Mouse (Mus musculus) liver, embryonic 14.5 days (tissue): ENCODE measurements around the gene Cmklr1. TPM values are rescaled to one million over a fixed set of nuclear protein-coding genes. Genes with fewer than 3 reads are reported as not detected.

Source experiments
- ATAC-seq: fragments of 200-750 bp; cut with Nextera tagmentation; 2 replicates; pipeline ENCODE4 v1.8.0; 2017; ENCODE audit warnings: moderate number of reproducible peaks, mild to moderate bottlenecking, moderate library complexity; ENCODE audit not compliant: insufficient read depth
- DNase-seq, 3 experiments: peaks; one replicate each; pipeline ENCODE4 v3.0.0-alpha.2; 2012 to 2013; ENCODE audit warnings: low read depth in 3 of 3, low spot score in 3 of 3
- H3K27ac ChIP-seq: fragments of 300-500 bp; sonication (generic); 2 replicates; pipeline ENCODE4 v1.5.1; 2014; ENCODE audit warnings: moderate library complexity, mild to moderate bottlenecking, control low read depth, inconsistent platforms
- H3K27me3 ChIP-seq: fragments of 300-500 bp; sonication (generic); 2 replicates; pipeline ENCODE4 v1.6.1; 2014; ENCODE audit warnings: mild to moderate bottlenecking, low read length, moderate library complexity; ENCODE audit not compliant: control insufficient read depth, insufficient read depth
- H3K36me3 ChIP-seq: fragments of 300-500 bp; sonication (generic); replicated peaks from 2 replicates; pipeline ENCODE4 v1.6.1; 2014; ENCODE audit warnings: low read depth; ENCODE audit not compliant: control insufficient read depth, insufficient read depth
- H3K4me1 ChIP-seq, 2 experiments: fragments of 200-500 bp in 1 of 2; fragments of 300-500 bp in 1 of 2; sonication (generic) in 1 of 2; replicated peaks; 2 replicates each; pipeline ENCODE4 v1.6.1; 2012 to 2014; ENCODE audit warnings: antibody characterized with exemption in 1 of 2, inconsistent platforms in 1 of 2, low read length in 1 of 2; ENCODE audit not compliant: control insufficient read depth in 2 of 2, insufficient read depth in 2 of 2
- H3K4me2 ChIP-seq: fragments of 300-500 bp; sonication (generic); 2 replicates; pipeline ENCODE4 v1.6.1; 2014; ENCODE audit warnings: low read depth, mild to moderate bottlenecking, control low read depth, moderate library complexity
- H3K4me3 ChIP-seq, 2 experiments: fragments of 200-500 bp in 1 of 2; fragments of 300-500 bp in 1 of 2; sonication (generic) in 1 of 2; 2 replicates each; pipeline ENCODE4 v1.5.1; 2012 to 2014; ENCODE audit warnings: low read depth in 2 of 2, low read length in 2 of 2, mild to moderate bottlenecking in 2 of 2, control low read depth in 1 of 2, inconsistent platforms in 1 of 2, moderate library complexity in 1 of 2; ENCODE audit not compliant: insufficient read depth in 1 of 2
- H3K9ac ChIP-seq: fragments of 300-500 bp; sonication (generic); replicated peaks from 2 replicates; pipeline ENCODE4 v1.6.1; 2014; ENCODE audit warnings: mild to moderate bottlenecking, control low read depth, moderate library complexity
- H3K9me3 ChIP-seq: fragments of 300-500 bp; sonication (generic); 2 replicates; pipeline ENCODE4 v1.6.1; 2016; ENCODE audit warnings: low read length, mixed read lengths; ENCODE audit not compliant: control insufficient read depth
- CTCF ChIP-seq: IDR thresholded peaks from 2 replicates; pipeline ENCODE4 v1.5.1; 2016; ENCODE audit warnings: antibody characterized with exemption, low read depth, control low read depth
- EP300 ChIP-seq: IDR thresholded peaks from 2 replicates; pipeline ENCODE4 v1.6.1; 2016; ENCODE audit warnings: antibody characterized with exemption, low read depth
- WGBS: fragments of 180-500 bp; shearing (Covaris S2); extraction: QIAGEN DNeasy Blood & Tissue Kit; methylation state at CpG from one replicate; pipeline ENCODE4 v1.1.7; 2014; ENCODE audit not compliant: insufficient replicate concordance; 5-methylcytosine and 5-hydroxymethylcytosine counted together
- polyA plus RNA-seq, 2 experiments: library from polyadenylated mRNA; depleted of rRNA in 1 of 2; stranded (reverse) in 1 of 2; unstranded in 1 of 2; fragments of >200 nt; fragmentation: Nextera tagmentation in 1 of 2; extraction: Ambion mirVana in 1 of 2; gene quantifications; 2 replicates each; pipeline versions ENCODE4 v1.2.1 to v1.2.3; 2012 to 2014

Gene Cmklr1
- polyA plus RNA-seq, 2 experiments = 1.4 to 1.5 TPM

GRCm38 (mm10) chr5:113584439-113584838, 65.8 kb downstream of the Cmklr1 start:
- DNase-seq = no peak
- no peak for ATAC-seq
- Histone ChIP-seq H3K4me3 (no peak overlapping the region), H3K9ac (no peak overlapping the region), H3K9me3 (no peaks in the 10 kb centered on the region), H3K36me3 (no peaks in the 10 kb centered on the region), H3K27me3 (no peaks in the 10 kb centered on the region), H3K27ac (no peak overlapping the region), H3K4me2 (no peak overlapping the region), H3K4me1 (0 out of 4 replicates have a peak, but pooled peaks cover 0 to 1% of the 10 kb centered on the region in 2 experiments)
- TF ChIP-seq EP300 (no peak), CTCF (no peak)
- 19% methylated on average over 6 of the region's 6 CpGs for WGBS

- Histone ChIP-seq H3K4me2 (no peak overlapping the region), H3K4me1 (0 out of 4 replicates have a peak, but pooled peaks cover 0 to 1% of the 10 kb centered on the region in 2 experiments), H3K4me3 (no peak overlapping the region), H3K9me3 (no peaks in the 10 kb centered on the region), H3K9ac (no peak overlapping the region), H3K27me3 (no peaks in the 10 kb centered on the region), H3K27ac (no peak overlapping the region), H3K36me3 (no peaks in the 10 kb centered on the region)
- no peak for DNase-seq
- ATAC-seq = no peak
- WGBS = 42% methylated on average over 5 of the region's 5 CpGs
- no peak for TF ChIP-seq EP300
- TF ChIP-seq CTCF = no peak
Measured at GRCm38 (mm10) chr5:113583424-113584162, 66.6 kb downstream of the Cmklr1 start.

- H3K4me1 ChIP-seq = 0 out of 4 replicates have a peak, but pooled peaks cover 0 to 1% of the 10 kb centered on the region in 2 experiments
- H3K9ac ChIP-seq = no peak overlapping the region
- ATAC-seq = no peak
- H3K9me3 ChIP-seq = no peaks in the 10 kb centered on the region
- H3K36me3 ChIP-seq = no peaks in the 10 kb centered on the region
- WGBS = 34% methylated on average over 9 of the region's 9 CpGs
- TF ChIP-seq EP300 (no peak), CTCF (no peak)
- H3K4me2 ChIP-seq = no peak overlapping the region
- DNase-seq = no peak
- no peak overlapping the region for H3K4me3 ChIP-seq
- no peak overlapping the region for H3K27ac ChIP-seq
- H3K27me3 ChIP-seq = no peaks in the 10 kb centered on the region
Measured at GRCm38 (mm10) chr5:113580801-113581200, 69.4 kb downstream of the Cmklr1 start.

GRCm38 (mm10) chr5:113580248-113580647, 70.0 kb downstream of the Cmklr1 start:
- 39% methylated on average over 8 of the region's 8 CpGs for WGBS

GRCm38 (mm10) chr5:113579128-113579527, 71.1 kb downstream of the Cmklr1 start:
- H3K27me3 ChIP-seq = no peaks in the 10 kb centered on the region
- no peaks in the 10 kb centered on the region for H3K4me1 ChIP-seq
- no peak for DNase-seq
- H3K4me3 ChIP-seq = no peak overlapping the region
- TF ChIP-seq CTCF = no peak
- TF ChIP-seq EP300 = no peak
- H3K9me3 ChIP-seq = no peaks in the 10 kb centered on the region
- H3K36me3 ChIP-seq = no peaks in the 10 kb centered on the region
- no peak overlapping the region for H3K4me2 ChIP-seq
- H3K27ac ChIP-seq = no peak overlapping the region
- H3K9ac ChIP-seq = no peak overlapping the region
- ATAC-seq = no peak
- WGBS = 60% methylated on average over 4 of the region's 4 CpGs

More at GRCm38 (mm10) chr5:113580248-113580647, 70.0 kb downstream of the Cmklr1 start:
- Histone ChIP-seq H3K4me3 (no peak overlapping the region), H3K9ac (no peak overlapping the region), H3K4me1 (0 out of 4 replicates have a peak, but pooled peaks cover 0 to 1% of the 10 kb centered on the region in 2 experiments), H3K9me3 (no peaks in the 10 kb centered on the region), H3K4me2 (no peak overlapping the region), H3K27me3 (no peaks in the 10 kb centered on the region), H3K36me3 (no peaks in the 10 kb centered on the region), H3K27ac (no peak overlapping the region)
- TF ChIP-seq EP300 (no peak), CTCF (peak; percentile 78)
- DNase-seq (no peak), ATAC-seq (no peak)
